Mouse (Mus musculus) spleen, postnatal 36 days (tissue): ENCODE measurements around the gene Cped1.

ENCODE experiments used
- DNase-seq, 2 experiments: peaks; one replicate each; pipeline ENCODE4 v3.0.0; 2022; ENCODE audit warnings: low spot score in 2 of 2, mixed read lengths in 1 of 2

The Cped1 gene

DNA sequence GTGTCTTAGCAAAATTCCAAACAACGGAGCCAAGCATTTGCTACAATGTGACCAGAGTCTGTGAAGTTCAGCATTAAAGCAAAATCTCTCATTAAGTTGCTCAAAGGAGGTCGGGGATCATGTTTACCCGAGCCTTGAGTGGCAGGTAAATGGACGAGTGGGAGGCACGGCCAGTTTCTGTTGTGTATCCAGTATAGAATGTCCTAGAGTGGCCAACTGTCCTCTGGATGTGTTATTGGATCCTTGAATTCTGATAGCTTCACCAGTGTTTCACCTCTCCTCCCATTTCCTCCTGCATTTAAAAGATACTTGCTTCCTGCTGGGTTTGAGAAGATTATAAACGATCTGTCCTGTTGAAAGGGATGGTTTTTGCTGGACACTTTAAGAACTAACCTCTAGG, 14.4 kb downstream of the Cped1 start:
- no peak for DNase-seq

DNA sequence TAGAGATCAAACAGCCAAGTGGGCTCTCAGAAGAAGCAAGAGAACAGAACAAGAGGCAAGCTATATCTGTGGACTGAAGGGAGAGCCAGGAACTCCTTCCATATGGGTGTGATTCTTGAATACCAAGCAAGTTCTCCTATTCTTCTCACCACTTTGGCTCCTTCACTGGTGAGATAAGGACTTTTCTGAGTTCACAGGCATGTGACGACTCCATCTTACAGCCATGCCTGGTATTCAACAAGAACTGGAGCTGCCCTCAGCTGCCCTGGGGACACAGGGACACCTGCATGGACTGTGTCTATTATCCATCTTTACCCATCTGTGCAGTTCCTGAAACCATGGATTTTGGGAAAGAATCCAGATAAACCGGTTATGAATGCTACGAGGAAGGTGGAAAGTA, 15.2 kb downstream of the Cped1 start:
- no peak for DNase-seq

DNA sequence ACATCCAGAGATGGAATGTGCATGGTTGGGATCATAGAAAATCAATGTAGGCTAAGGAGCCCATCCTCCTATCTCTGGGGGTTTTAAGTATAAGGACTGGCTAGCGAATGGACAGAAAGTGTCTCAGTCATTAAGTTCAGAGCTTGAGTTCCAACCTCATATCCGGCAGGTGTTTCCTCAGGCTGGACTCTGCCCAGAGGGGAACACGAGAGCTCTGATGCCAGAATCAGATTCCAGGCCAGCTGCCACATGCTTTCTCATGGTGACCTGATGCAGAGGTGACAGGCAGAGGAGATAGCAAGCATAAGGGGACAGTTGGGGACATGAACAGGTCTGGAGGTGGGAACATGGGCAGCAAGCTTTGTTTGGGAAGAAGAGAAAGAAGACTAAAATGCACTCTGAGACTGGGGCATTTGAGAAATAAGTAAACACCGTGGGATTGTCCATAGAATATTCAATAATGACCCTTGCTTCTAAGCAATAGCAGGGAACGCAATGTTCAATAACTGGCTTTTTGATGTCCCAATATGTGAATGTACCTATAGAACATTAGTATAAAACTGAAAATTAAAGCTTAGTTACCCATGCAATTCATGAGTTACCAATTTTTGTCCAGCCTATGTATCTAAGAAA, 15.7 kb downstream of the Cped1 start:
- no peak for DNase-seq

DNA sequence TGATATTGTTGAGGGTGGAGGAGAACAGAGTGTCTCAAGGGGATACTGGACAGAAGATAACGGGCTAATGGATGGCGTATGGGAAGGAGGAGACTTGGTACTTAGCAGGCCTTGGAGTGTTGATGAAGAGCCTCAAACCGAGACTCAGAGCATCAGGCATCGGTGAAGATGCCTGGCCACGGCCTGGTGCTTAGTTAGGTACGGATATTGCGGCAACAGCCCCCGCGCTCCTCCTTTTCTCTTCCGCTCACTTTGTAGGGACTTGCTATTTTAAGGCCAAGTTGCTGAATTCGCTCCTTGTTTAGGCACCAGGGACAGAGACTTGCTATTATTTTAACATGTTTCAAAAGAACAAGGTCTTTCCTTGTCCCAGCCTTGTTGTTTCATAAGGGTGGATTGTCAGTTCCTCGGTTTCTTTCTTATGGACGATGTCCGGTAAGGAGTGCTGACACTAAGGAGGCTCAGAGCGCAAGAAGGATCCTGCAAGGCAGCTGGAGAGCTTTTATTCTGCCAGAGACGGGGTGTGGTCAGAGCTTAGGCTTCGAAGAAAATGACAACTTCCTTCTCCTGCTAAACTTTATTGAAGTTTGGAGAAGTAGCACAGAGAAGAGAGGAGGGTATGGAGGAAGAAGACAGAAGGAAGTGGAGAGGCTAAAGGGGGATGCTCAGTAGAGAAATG, 16.9 kb downstream of the Cped1 start:
- DNase-seq: no peak

DNA sequence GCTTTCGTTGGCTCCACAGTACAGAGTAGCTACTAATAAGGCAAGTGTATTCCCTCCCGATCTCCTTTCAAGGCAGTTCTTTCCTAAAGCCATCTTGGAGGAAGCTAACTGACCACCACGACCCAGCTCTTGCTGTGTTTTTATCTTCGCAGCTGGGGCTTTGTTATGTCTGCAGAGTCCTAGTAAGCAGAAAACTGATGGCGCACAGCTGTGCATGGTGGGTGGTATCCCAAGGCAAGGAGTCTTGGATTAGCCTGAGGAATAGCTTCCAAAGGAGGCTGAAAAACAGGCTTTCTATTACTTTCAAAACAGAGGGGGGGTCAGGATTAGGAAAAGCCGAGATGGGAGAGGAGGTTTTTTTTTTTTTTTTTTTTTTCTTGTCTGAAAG, 17.5 kb downstream of the Cped1 start:
- DNase-seq: no peak

DNA sequence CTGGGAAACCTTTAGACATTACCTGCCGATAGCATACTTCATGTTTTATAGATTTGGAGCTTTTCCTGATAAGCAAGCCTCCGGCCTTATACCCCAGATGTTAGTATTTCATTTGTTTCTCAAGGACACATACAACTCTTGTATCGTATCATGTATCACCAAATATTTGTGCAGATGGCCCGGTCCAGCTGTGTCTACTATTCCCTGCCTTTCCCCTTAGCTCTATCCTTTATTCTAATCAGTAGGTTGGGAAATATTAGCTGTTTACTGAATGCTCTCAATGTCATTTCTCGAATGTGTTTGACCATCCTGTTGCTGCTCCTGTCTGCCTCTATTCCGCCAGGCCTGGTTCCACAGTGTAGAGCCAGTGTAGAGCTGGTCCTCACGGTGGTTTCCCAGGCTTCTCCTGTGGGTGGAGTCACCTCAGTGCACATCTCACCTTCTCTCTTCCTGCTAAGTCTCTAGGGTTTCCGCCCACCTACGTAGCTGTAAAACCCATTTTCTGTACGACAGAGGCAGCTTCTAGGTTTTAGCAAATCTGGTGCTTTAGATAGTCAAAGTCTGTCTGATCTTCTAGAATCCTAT, 18.3 kb downstream of the Cped1 start:
- DNase-seq: no peak

DNA sequence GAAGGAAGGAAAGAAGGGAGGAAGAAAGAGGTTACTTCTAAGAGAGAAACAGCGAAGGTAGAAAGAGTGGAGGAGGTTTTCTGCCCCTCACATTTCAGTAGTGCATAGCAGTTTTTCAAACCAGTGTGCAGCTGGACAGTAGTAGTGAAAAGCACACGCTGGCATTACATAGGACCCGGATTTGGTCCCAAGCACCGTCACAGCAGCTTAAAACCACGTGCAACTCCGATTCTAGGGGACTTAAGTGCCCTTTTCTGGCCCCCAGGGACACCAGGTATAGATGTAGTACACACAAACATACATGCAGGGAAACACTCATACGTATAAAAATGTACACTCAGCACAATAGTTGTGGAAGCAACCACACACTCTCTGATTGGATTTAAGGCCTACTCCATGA, 22.6 kb downstream of the Cped1 start:
- DNase-seq: no peak

DNA sequence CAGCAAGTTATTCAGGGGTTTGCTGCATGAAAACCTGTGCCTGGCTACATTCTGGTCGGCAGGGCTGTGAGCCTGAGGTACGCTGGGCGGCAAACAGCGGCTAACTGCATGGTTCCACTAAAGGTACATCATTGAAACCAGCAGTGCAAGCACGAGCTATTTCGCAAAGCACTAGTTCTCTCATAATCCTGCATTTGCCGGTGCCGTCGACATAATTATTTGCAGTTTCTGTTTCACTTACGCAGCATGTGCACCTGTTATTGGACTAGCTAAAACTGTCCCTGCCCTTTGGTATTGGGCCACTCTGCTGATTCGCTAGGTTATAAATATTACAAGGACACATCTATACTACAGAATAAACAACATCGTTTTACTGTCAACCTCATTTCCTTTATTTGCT, 24.5 kb downstream of the Cped1 start:
- no peak for DNase-seq

DNA sequence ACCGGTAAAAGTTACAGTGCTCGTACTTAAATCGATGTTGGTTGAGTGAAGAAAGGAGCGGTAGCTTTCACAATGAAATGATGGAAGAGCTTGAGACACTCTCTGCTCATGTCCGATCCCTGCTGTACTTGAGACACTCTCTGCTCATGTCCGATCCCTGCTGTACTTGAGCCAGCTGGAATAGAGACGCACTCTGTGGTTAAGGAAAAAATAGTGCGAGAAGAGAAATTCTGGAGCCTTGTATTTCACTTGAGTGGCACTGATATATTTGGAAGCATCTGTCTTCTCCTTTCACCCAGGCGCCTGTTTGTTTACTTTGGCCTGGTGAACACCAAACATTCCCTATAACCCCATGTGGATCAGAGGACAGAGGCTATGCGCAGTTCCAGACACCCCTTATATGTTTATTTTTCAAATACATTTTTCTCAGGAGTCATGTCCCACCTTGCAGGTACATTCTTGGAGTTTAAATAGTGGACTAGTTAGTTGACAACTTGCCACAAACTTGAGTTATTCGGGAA, 25.1 kb downstream of the Cped1 start:
- DNase-seq: no peak

DNA sequence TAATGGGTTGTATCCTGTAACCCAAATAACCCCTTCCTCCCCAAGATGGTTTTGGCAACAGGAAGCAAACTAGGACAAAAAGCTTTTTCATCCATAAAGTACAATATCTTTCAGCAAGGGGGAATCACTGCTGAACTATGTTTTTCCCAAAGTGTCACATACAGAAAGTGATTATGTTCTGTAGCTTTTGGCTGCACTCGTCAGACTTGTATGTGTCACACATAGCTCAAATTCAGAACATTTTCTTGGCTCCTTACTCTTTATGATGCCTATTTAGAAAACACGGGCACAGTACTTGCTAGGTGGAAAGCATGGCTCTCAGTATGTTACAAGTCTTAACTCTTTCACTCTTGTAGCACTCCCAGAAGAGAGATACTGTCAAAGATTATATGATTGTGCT, 25.8 kb downstream of the Cped1 start:
- DNase-seq: no peak

DNA sequence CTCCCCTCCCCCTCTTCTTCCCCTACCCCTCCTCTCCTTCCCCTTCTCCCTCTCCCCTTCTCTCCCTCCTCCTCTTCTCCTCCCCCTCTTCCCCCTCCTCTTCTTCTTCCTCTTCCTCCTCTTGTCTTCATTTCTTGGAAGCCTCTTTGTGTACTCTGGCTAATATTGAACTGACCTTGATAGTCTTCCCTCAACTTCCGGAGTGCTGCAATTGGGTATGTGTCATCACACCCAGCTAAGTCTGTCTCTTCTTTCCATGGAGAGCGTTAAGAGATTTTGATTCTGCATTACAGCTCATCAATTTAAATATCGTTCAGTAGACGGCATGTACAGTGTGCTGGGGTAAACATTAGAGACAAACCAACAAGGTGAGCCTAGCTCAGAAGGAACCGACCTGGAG, 26.4 kb downstream of the Cped1 start:
- no peak for DNase-seq

DNA sequence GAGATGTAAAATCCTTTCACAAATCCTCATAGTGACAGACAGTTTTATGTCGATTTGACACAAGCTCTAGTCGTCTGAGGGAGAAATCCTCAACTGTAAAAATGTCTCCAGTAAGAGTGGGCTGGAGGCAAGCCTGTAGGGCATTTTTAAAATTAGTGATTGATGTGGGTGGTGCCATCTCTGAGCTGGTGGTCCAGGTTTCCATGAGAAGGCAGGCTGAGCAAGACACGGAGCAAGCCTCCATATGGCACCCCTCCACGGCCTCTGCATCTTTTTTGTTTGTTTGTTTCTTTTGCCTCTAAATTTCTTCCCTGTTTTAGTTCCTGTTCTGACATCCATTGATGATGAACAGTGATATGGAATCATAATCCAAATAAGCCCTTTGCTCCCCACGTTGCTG, 26.8 kb downstream of the Cped1 start:
- no peak for DNase-seq

DNA sequence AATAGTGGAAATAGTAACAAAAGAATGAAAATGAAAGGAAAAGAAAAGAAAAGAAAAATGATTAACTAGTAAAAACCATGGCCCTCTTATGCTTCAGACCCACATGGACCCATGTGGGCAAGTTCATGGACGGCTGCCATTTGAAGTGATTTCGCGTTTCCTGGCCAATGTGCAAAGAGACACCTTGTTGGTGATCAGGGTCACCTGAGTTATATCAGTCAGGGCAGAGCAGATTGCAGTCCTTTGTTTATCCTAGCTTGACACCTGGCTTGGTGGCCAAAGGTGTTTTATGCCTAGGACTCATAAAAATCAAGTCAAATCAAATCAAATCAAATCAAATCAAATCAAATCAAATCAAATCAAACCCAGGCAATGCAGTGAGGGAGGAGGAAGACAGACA, 27.7 kb downstream of the Cped1 start:
- no peak for DNase-seq

DNA sequence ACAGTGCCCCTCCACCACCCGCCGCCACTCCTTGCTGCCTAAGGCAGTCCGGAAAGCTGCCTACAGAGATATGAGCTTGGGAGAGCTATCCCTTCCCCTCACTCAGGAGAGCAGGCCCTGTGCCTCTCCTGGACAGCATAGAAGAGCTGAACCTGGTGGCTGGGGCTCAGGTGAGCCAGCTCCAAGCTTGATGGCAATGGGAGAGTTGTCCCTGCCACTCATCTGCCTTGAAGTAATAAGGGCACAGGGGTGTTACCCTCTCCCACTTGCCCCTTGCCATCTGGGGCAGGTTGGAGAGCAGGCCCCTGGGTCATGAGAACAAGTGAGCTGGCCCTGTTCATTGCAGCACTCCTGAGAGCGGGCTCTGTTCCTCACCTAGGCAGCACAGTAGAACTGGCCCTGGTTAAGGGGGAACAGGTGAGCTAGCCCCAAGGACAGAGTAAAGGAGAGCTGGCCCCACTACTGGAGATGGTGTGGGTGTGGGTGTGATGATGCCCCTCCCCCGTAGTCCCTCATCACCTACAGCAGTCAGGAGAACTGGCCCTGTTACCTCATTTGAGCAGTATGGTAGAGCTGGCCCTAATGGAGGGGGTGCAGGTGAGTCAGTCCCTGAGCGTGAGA, 28.7 kb downstream of the Cped1 start:
- DNase-seq: no peak

DNA sequence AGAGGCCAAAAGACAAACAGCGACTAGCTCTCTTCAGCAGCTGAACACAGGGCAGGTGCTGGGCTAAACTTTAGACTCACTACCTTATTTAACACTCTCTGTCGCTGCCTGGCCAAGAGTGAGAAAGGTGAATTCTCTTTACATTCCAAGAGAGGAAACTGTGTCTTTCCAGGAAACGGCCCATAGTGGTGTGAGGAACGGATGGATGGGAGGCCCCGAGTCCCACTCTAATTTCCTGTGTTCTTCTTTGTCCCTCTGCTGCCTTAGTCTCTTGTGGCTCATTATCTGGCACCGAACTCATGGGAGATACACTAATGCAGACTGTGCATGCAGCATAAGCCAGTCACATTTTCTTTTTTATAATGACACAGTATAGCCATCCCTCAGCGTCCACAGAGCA, 31.9 kb downstream of the Cped1 start:
- no peak for DNase-seq

DNA sequence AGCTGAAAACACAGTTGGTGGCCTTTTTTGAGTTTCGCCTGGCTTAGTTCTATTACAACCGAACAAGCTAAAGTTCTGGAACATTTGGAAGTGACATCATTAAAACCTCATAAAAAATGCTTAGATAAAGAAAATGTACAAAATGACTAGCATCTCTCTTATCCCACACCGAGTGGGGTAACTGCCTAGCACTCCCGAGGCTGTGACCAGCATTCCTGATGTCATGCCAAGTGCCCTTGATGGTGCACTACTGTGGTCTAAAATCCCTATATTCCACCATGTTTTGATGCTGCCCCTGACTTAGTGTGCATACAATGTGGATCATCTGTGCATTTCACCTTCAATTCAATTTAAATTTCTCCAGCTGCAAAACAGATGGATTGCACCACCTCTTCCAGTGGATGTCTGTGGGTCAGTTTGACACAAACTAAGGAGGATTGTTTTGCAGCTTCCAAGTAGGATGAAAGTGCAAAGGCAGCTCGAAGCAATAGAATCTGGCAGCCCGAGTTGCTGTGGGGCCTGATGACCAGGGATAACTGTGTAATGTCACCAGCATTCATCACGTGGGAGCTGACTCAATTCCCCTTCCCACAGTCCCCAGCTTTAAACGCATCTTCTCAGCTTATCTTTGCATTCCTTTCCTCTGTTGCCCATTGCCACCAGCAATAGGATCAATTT, 33.2 kb downstream of the Cped1 start:
- DNase-seq: no peak

DNA sequence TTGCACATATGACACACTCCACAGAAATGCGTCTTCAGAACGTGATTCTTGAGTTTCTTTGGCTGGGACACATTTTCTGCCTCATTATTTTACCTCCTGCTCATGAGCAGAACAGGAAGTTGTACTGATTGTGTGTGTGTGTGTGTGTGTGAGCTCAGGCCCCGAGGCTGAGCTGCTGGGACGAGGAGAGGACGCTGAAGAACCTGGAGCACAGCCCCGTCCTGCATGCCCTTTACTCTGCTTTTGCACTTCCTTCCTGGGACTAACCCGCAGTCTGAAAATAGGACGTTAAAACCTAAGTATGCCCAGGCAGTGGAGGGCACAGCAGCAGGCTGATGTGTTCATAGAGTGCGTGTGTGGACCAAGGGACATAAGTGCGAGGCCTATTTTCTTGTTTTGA, 33.9 kb downstream of the Cped1 start:
- no peak for DNase-seq

DNA sequence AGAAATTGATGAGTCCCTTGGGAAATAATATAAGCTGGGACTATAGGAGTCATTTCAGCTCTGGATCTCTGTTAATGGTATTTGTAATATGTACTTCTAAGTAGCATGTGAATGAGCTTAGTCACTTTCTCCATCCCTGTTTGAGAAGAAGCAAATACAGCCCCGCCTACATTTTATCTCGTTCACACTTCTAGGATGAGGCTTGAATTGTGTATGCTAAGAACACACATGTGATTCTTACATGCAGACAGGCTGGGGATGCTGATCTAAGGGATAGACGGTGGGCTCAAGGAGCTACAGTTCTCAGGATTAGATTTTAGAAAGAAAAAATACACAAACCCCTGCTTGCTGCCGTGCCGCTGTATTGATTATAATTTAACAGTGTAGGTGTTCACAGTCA, 35.0 kb downstream of the Cped1 start:
- no peak for DNase-seq

DNA sequence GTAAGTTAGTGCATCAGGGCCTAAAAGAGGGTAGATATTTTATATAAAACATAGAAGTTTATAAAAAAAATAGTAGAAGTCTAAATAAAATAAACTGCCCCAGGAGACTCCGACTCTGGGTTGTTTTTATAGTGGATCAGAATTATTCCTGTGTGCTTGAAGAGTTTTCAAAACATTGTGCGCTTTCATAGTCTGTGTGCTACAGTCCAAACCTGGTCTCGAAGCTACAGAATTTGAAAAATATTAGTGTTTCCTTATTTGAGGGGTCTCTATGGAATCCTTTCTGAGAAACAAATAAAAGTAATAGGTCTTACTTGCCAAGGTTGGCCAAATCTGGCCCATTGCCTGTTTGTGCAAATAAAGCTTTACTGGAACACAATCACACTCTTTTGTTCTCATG, 35.6 kb downstream of the Cped1 start:
- DNase-seq: no peak

DNA sequence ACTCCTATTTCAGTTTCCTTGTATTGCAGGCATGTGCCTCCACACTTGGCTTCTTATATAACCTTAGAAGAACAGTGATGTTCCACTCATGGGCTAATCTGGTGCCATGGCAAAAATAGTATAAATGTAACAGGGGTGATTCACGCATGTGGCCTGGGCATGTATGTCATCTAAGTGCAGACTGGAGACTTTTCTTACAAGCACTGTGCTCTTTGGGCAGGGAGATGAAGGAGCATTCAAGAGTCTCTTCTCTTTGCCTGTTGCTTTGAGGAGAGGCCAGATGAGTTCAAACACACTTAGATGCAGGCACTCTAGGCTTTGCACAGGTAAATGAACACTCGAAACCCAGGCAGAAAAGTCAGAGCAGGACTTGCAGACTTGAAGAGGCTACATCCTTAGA, 38.5 kb downstream of the Cped1 start:
- DNase-seq: no peak

DNA sequence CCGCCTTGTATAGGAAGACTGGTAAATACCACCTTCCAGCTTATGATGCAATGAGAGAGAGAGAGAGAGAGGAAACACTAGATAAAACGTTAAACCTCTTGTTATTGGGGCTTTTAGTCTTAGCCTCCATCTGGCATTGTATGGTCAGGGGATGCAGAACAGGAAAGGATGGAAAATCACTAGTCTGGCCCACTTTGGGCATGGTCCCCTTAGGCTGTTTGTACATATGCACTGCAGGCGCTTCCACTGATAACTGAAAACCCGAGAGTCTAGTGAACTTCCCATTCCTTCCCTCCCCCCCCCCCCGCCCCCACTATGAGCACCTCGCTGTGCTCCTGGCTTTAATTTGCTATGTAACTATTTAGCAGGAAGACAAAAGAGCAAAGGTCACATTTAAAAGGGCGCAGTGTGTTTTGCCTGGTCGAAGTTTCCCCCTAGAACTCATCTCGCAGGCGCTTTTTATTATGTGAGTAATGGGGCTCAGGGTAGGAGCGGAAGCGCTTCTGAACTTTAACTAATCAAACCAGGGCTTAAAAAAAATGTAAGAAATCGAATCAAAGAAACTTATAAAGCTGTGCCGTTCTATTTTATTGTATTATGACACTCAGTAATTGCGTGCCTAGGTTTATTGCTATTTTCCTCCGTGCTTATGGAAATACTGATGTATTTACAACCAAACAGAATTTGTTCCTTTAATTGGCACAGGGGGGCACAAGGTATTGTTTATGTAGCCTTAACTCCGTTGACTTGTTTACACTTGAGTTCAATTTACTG, 40.1 kb downstream of the Cped1 start:
- DNase-seq: no peak

DNA sequence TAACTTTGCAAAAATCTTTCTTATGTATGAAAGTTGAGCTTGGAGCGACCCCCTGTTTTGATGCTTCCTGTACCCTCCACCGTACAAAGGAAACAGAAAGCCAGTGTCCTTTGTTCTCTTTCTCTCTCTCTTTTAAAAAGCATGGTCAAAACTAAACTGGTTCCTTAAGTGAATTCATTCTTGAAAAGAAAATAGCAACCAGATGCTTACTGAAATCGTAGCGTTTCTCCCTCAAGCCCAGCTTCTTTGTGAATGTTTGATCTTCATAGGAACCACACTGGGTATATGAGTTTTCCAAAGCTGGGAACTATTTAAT, 40.6 kb downstream of the Cped1 start:
- no peak for DNase-seq
